Mouse (Mus musculus): ENCODE results near the gene Slc22a4.
"Not testable (repeated sequence)": the region's sequence is repeated elsewhere in the genome, so short reads cannot be mapped to it uniquely, and the experiment has no call there.

Slc22a4 gene

GRCm38 (mm10) chr11:54007717-54008116 lies 20.2 kb downstream of the Slc22a4 start:
- peak; percentile 76 for ATAC-seq (ENCODE audit: insufficient number of reproducible peaks, low FRiP score, low TSS enrichment)

- no peak for ATAC-seq (ENCODE audit: insufficient number of reproducible peaks, low FRiP score, low TSS enrichment)
These were observed 21.0 kb downstream of the Slc22a4 start for GRCm38 (mm10) chr11:54006901-54007300.

GRCm38 (mm10) chr11:54006362-54006761 lies 21.5 kb downstream of the Slc22a4 start:
- not testable (repeated sequence) for ATAC-seq (ENCODE audit: insufficient number of reproducible peaks, low FRiP score, low TSS enrichment)

GRCm38 (mm10) chr11:54004734-54005133 lies 23.2 kb downstream of the Slc22a4 start:
- no peak for ATAC-seq (ENCODE audit: insufficient number of reproducible peaks, low FRiP score, low TSS enrichment)

- no peak for ATAC-seq (ENCODE audit: insufficient number of reproducible peaks, low FRiP score, low TSS enrichment)
These were observed 23.7 kb downstream of the Slc22a4 start for GRCm38 (mm10) chr11:54004221-54004620.

GRCm38 (mm10) chr11:54002761-54003717 lies 24.9 kb downstream of the Slc22a4 start:
- peak; percentile 43; the same call in 1 of the 2 replicates for ATAC-seq (ENCODE audit: insufficient number of reproducible peaks, low FRiP score, low TSS enrichment)

- peak; percentile 61; the same call in 1 of the 2 replicates for ATAC-seq (ENCODE audit: insufficient number of reproducible peaks, low FRiP score, low TSS enrichment)
These were observed 25.6 kb downstream of the Slc22a4 start for GRCm38 (mm10) chr11:54002147-54002760.

- ATAC-seq (ENCODE audit: insufficient number of reproducible peaks, low FRiP score, low TSS enrichment): no peak
These were observed 30.2 kb downstream of the Slc22a4 start for GRCm38 (mm10) chr11:53997661-53998060.

- ATAC-seq (ENCODE audit: insufficient number of reproducible peaks, low FRiP score, low TSS enrichment): no peak
These were observed 35.6 kb downstream of the Slc22a4 start for GRCm38 (mm10) chr11:53992264-53992663.

- no peak for ATAC-seq (ENCODE audit: insufficient number of reproducible peaks, low FRiP score, low TSS enrichment)
These were observed 38.7 kb downstream of the Slc22a4 start for GRCm38 (mm10) chr11:53989232-53989631.

- ATAC-seq (ENCODE audit: insufficient number of reproducible peaks, low FRiP score, low TSS enrichment): no peak
These were observed 39.8 kb downstream of the Slc22a4 start for GRCm38 (mm10) chr11:53988081-53988480.

- ATAC-seq (ENCODE audit: insufficient number of reproducible peaks, low FRiP score, low TSS enrichment): no peak
These were observed 46.5 kb downstream of the Slc22a4 start for GRCm38 (mm10) chr11:53981396-53981795.

- ATAC-seq (ENCODE audit: insufficient number of reproducible peaks, low FRiP score, low TSS enrichment): peak; percentile 74
These were observed 47.9 kb downstream of the Slc22a4 start, which contains the start of gene Slc22a21 for GRCm38 (mm10) chr11:53979788-53980621. Gene Slc22a21 (minus strand): TSS chr11:53980332.

- not testable (repeated sequence) for ATAC-seq (ENCODE audit: insufficient number of reproducible peaks, low FRiP score, low TSS enrichment)
These were observed 48.5 kb downstream of the Slc22a4 start for GRCm38 (mm10) chr11:53979456-53979787.

GRCm38 (mm10) chr11:53977672-53978071 lies 50.2 kb downstream of the Slc22a4 start:
- ATAC-seq (ENCODE audit: insufficient number of reproducible peaks, low FRiP score, low TSS enrichment): no peak

GRCm38 (mm10) chr11:53975559-53975958 lies 52.3 kb downstream of the Slc22a4 start:
- no peak for ATAC-seq (ENCODE audit: insufficient number of reproducible peaks, low FRiP score, low TSS enrichment)

GRCm38 (mm10) chr11:53958984-53959383 lies 68.9 kb downstream of the Slc22a4 start:
- no peak for ATAC-seq (ENCODE audit: insufficient number of reproducible peaks, low FRiP score, low TSS enrichment)

- ATAC-seq (ENCODE audit: insufficient number of reproducible peaks, low FRiP score, low TSS enrichment): not testable (repeated sequence)
These were observed 69.7 kb downstream of the Slc22a4 start for GRCm38 (mm10) chr11:53958176-53958575.

- ATAC-seq (ENCODE audit: insufficient number of reproducible peaks, low FRiP score, low TSS enrichment): no peak
These were observed 71.3 kb downstream of the Slc22a4 start for GRCm38 (mm10) chr11:53956636-53957035.

GRCm38 (mm10) chr11:53954653-53955052 lies 73.2 kb downstream of the Slc22a4 start:
- no peak for ATAC-seq (ENCODE audit: insufficient number of reproducible peaks, low FRiP score, low TSS enrichment)

Data from cerebellum, adult (tissue).